Mouse (Mus musculus) kidney, adult 10 weeks (tissue): ENCODE measurements around the gene Cnrip1. TPM values are rescaled to one million over a fixed set of nuclear protein-coding genes. Genes with fewer than 3 reads are reported as not detected.

Source experiments
- polyA plus RNA-seq: library from polyadenylated mRNA; stranded (reverse); fragments of 350-450 nt; fragmentation: Illumina TruSeq; extraction: RNeasy Lipid Tissue Mini Kit (QIAGEN cat#74804); gene quantifications from one replicate; pipeline ENCODE4 v1.2.3, GENCODE M21; 2014; ENCODE audit warnings: low read depth, low replicate concordance

The Cnrip1 gene
- 4.2 TPM for polyA plus RNA-seq

GRCm38 (mm10) chr11:17051545-17052475 is at the start of gene Cnrip1, which contains the start of gene Plek:
TSS of gene Cnrip1 (plus strand) at chr11:17051586.
TSS of gene Plek (minus strand) at chr11:17052381.

Other genes with a start within 250 kb of the Cnrip1 start
- 0.32 TPM for gene Fbxo48, start 100.2 kb upstream of the Cnrip1 start, polyA plus RNA-seq
- 4.4 TPM for gene Plek, start 795 bp downstream of the Cnrip1 start, polyA plus RNA-seq
- gene Ppp3r1, start 107.7 kb downstream of the Cnrip1 start, polyA plus RNA-seq = 254 TPM
- 16.7 TPM for gene Wdr92, start 130.5 kb downstream of the Cnrip1 start, polyA plus RNA-seq
- 127 TPM for gene Pno1, start 160.0 kb downstream of the Cnrip1 start, polyA plus RNA-seq
- 131 TPM for gene C1d, start 206.0 kb downstream of the Cnrip1 start, polyA plus RNA-seq